Mouse (Mus musculus) stomach, postnatal 0 days (tissue): Measurements from ENCODE around the gene Gpank1. TPM values are rescaled to one million over a fixed set of nuclear protein-coding genes. Genes with fewer than 3 reads are reported as not detected.

Experiments used
- ATAC-seq: fragments of 200-750 bp; cut with Nextera tagmentation; 2 replicates; pipeline ENCODE4 v1.8.0; 2017; ENCODE audit not compliant: low FRiP score, low TSS enrichment
- DNase-seq: peaks from one replicate; pipeline ENCODE4 v3.0.0-alpha.2; 2016; ENCODE audit warnings: low spot score
- H3K27ac ChIP-seq: fragments of 300-500 bp; sonication (generic); replicated peaks from 2 replicates; pipeline ENCODE4 v1.5.1; 2014; ENCODE audit warnings: mild to moderate bottlenecking, control low read depth
- H3K27me3 ChIP-seq: fragments of 300-500 bp; sonication (generic); 2 replicates; pipeline ENCODE4 v1.6.1; 2014; ENCODE audit warnings: low read length; ENCODE audit not compliant: control insufficient read depth, insufficient read depth
- H3K36me3 ChIP-seq: fragments of 300-500 bp; sonication (generic); 2 replicates; pipeline ENCODE4 v1.6.1; 2014; ENCODE audit warnings: low read length, mixed read lengths; ENCODE audit not compliant: control insufficient read depth, insufficient read depth
- H3K4me1 ChIP-seq: fragments of 300-500 bp; sonication (generic); replicated peaks from 2 replicates; pipeline ENCODE4 v1.6.1; 2014; ENCODE audit warnings: antibody characterized with exemption; ENCODE audit not compliant: control insufficient read depth, insufficient read depth
- H3K4me2 ChIP-seq: fragments of 300-500 bp; sonication (generic); replicated peaks from 2 replicates; pipeline ENCODE4 v1.6.1; 2014; ENCODE audit warnings: low read depth, mild to moderate bottlenecking, control low read depth, moderate library complexity
- H3K4me3 ChIP-seq: fragments of 300-500 bp; sonication (generic); 2 replicates; pipeline ENCODE4 v1.5.1; 2014; ENCODE audit warnings: low read depth, low read length, control low read depth
- H3K9ac ChIP-seq: fragments of 300-500 bp; sonication (generic); 2 replicates; pipeline ENCODE4 v1.6.1; 2014; ENCODE audit warnings: mild to moderate bottlenecking, low read length, control low read depth, mixed read lengths
- H3K9me3 ChIP-seq: fragments of 300-500 bp; sonication (generic); 2 replicates; pipeline ENCODE4 v1.6.1; 2016; ENCODE audit warnings: low read length; ENCODE audit not compliant: control insufficient read depth
- CTCF ChIP-seq: IDR thresholded peaks from 2 replicates; pipeline ENCODE4 v1.5.1; 2016; ENCODE audit warnings: antibody characterized with exemption, low read depth, mild to moderate bottlenecking, moderate library complexity
- EP300 ChIP-seq: optimal IDR thresholded peaks from 2 replicates; pipeline ENCODE3; 2016; ENCODE audit warnings: antibody characterized with exemption
- WGBS: fragments of 180-500 bp; shearing (Covaris S2); extraction: QIAGEN DNeasy Blood & Tissue Kit; methylation state at CpG from one replicate; pipeline ENCODE4 v1.1.7; 2014; 5-methylcytosine and 5-hydroxymethylcytosine counted together
- polyA plus RNA-seq: library from polyadenylated mRNA; unstranded; fragments of >200 nt; fragmentation: Nextera tagmentation; extraction: Ambion mirVana; gene quantifications from 2 replicates; pipeline ENCODE4 v1.2.1, GENCODE M21; 2015

Gpank1 gene
- polyA plus RNA-seq, 1 experiment from 2014 or later, result 11.3 TPM

- no peak for TF ChIP-seq EP300
- TF ChIP-seq CTCF, result no peak
- H3K4me1 ChIP-seq, result no peaks in the 10 kb centered on the region
- no peak for ATAC-seq
- no peaks in the 10 kb centered on the region for H3K9me3 ChIP-seq
- H3K4me3 ChIP-seq, result no peak overlapping the region
- WGBS, result 87% methylated on average over 9 of the region's 9 CpGs
- H3K27ac ChIP-seq, result no peak overlapping the region
- no peaks in the 10 kb centered on the region for H3K27me3 ChIP-seq
- no peak overlapping the region for H3K4me2 ChIP-seq
- no peak for DNase-seq
- no peak overlapping the region for H3K9ac ChIP-seq
- peaks cover 74% of the 10 kb centered on the region for H3K36me3 ChIP-seq
Observed at GRCm38 (mm10) chr17:35153077-35153476, 31.8 kb downstream of the Gpank1 start.

- peaks cover 76% of the 10 kb centered on the region for H3K36me3 ChIP-seq
- TF ChIP-seq CTCF (no peak), EP300 (no peak)
- H3K9me3 ChIP-seq, result no peaks in the 10 kb centered on the region
- no peak overlapping the region for H3K9ac ChIP-seq
- DNase-seq (no peak), ATAC-seq (no peak)
- H3K27me3 ChIP-seq, result no peaks in the 10 kb centered on the region
- H3K4me2 ChIP-seq, result no peak overlapping the region
- no peak overlapping the region for H3K27ac ChIP-seq
- no peaks in the 10 kb centered on the region for H3K4me1 ChIP-seq
- WGBS, result 76% methylated on average over 4 of the region's 4 CpGs
- H3K4me3 ChIP-seq, result no peak overlapping the region
Observed at GRCm38 (mm10) chr17:35153931-35154330, 32.7 kb downstream of the Gpank1 start.

DNA sequence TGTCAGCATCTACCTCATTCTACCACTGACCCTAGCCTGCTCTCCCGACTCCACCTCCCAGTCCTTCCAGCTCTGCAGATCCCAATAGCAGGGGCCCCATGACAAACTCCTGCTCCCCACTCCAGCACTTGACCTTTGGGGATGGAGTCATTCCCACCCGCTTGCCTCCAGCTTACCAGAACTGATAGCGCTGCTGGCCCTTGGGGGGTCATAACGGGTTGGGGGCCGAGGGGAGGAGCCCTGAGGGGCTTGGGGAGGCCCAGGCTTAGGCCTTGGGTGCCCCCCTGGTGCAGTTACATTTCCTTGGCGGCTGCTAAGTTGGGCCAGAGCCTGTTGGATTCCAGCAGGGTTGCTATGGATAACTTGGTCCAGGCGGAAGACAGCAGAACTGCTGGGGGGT, 33.4 kb downstream of the Gpank1 start:
- Histone ChIP-seq H3K36me3 (peaks cover 78% of the 10 kb centered on the region), H3K4me1 (no peaks in the 10 kb centered on the region), H3K27ac (no peak overlapping the region), H3K9me3 (no peaks in the 10 kb centered on the region), H3K27me3 (no peaks in the 10 kb centered on the region), H3K4me2 (no peak overlapping the region), H3K9ac (no peak overlapping the region), H3K4me3 (no peak overlapping the region)
- TF ChIP-seq CTCF (no peak), EP300 (no peak)
- DNase-seq (no peak), ATAC-seq (no peak)
- WGBS, result 78% methylated on average over 7 of the region's 7 CpGs

GRCm38 (mm10) chr17:35155451-35155850, 34.2 kb downstream of the Gpank1 start:
- Histone ChIP-seq H3K9ac (no peak overlapping the region), H3K27ac (no peak overlapping the region), H3K4me2 (no peak overlapping the region), H3K27me3 (no peaks in the 10 kb centered on the region), H3K9me3 (no peaks in the 10 kb centered on the region), H3K36me3 (peaks cover 79% of the 10 kb centered on the region), H3K4me3 (no peak overlapping the region), H3K4me1 (no peaks in the 10 kb centered on the region)
- DNase-seq (no peak), ATAC-seq (no peak)
- TF ChIP-seq EP300 (no peak), CTCF (no peak)
- 81% methylated on average over 12 of the region's 12 CpGs for WGBS

DNA sequence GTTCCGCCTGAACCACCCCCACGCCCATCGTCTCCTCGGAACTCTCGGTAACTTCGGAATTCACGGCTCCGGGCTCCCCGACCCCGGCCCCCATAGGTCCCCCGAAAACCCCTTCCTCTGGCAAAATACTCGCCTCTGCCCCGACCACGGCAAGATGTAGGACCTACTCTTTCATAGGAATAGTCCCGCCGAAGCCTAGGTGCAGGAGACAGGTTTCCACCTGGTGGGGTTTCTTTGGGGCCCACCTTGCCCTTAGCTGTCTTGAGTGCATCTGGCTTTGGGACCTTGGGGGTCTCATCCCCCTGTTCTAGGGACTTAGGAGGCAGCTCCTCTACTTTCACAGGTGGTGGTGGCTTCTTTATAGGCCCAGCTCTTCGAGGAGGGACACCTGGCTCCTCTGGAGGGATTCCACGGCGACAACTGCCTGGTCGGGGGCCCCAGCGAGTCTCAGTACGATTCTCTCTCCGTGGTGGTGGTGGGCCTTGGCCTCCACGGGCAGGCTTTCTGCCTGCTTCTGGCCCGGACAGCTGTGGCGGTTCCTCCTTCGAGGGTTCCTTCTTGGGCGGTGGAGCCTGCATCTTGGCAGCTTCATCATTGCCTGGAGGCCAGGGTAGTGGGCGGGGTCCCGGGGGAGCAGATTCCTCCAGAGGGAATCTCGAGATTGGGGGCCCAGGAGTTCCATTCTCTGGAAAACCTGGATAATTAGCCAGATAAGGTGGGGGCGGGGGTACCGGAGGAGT, 35.4 kb downstream of the Gpank1 start:
- no peak for ATAC-seq

GRCm38 (mm10) chr17:35157254-35157653, 36.0 kb downstream of the Gpank1 start:
- no peak for ATAC-seq
- Histone ChIP-seq H3K9ac (no peak overlapping the region), H3K27ac (no peak overlapping the region), H3K4me3 (no peak overlapping the region), H3K27me3 (no peaks in the 10 kb centered on the region), H3K36me3 (peaks cover 84% of the 10 kb centered on the region), H3K4me2 (no peak overlapping the region), H3K9me3 (no peaks in the 10 kb centered on the region), H3K4me1 (no peaks in the 10 kb centered on the region)
- TF ChIP-seq EP300, result no peak
- TF ChIP-seq CTCF, result no peak
- DNase-seq, result no peak
- 90% methylated on average over 8 of the region's 8 CpGs for WGBS

More for the DNA sequence above, 35.4 kb downstream of the Gpank1 start:
- no peak overlapping the region for H3K27ac ChIP-seq
- 88% methylated on average over 33 of the region's 33 CpGs for WGBS
- no peak overlapping the region for H3K4me2 ChIP-seq
- H3K9me3 ChIP-seq, result no peaks in the 10 kb centered on the region
- no peak overlapping the region for H3K9ac ChIP-seq
- H3K4me1 ChIP-seq, result no peaks in the 10 kb centered on the region
- no peaks in the 10 kb centered on the region for H3K27me3 ChIP-seq
- H3K36me3 ChIP-seq, result peaks cover 83% of the 10 kb centered on the region
- no peak overlapping the region for H3K4me3 ChIP-seq
- DNase-seq, result no peak
- TF ChIP-seq CTCF (no peak), EP300 (no peak)
